In the genomic region with DNA sequence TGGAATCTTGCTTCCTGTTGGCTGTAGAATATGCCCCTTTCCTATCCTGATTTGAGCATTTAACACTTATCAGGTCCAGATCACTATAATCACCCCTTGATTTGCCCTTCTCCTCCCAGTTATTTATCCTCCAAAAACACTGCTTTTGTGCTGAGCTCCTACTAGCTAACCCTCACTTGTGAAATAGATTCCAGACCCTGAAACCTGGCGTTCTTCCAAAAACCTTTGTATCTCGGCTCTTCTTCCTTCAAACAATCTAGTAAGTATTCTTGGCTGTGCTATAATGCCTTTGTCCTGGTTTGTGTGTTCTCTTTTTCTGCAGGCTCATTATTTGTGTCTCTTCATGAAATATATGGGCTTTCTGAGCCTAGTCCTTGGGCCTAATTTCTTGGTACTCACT, we compare ENCODE assay signal across 26 mouse cellular contexts.
A peak's percentile ranks its signal among the peaks of the same experiment; 100 is the strongest.
DNase-seq lines count a peak whose midpoint lies in the region; ATAC-seq and TF ChIP-seq lines count a peak whose summit lies in the region.
"Had no signal": no experiment of that assay in that cellular context is flagged by ENCODE, and none has a peak within 500 bp of the region (broad histone marks: within the 10 kb centered on the region; RNA-seq: fewer than 3 reads in every experiment).

No protein-coding gene starts in this region.

- H3K27me3 ChIP-seq in hindbrain, embryonic 13.5 days: no peaks in the 10 kb centered on the region
- no peaks in the 10 kb centered on the region for H3K27me3 ChIP-seq in hindbrain, embryonic 11.5 days (ENCODE audit: control insufficient read depth, insufficient read depth, low read length)
- no peaks in the 10 kb centered on the region for H3K27me3 ChIP-seq in lung, postnatal 0 days (replicated peaks; ENCODE audit: insufficient read depth, low read length)
- no peaks in the 10 kb centered on the region for H3K27me3 ChIP-seq in hindbrain, embryonic 16.5 days (replicated peaks; ENCODE audit: control insufficient read depth, insufficient read depth, low read length)
- H3K27me3 ChIP-seq in kidney, embryonic 14.5 days (ENCODE audit: control insufficient read depth, insufficient read depth, low read length): no peaks in the 10 kb centered on the region
- H3K27me3 ChIP-seq: heart, embryonic 12.5 days; limb, embryonic 12.5 days; liver, embryonic 13.5 days; lung, embryonic 15.5 days; neural tube, embryonic 13.5 days; Patski; stomach, embryonic 15.5 days had no signal

- no peak for DNase-seq in hindbrain, embryonic 11.5 days (ENCODE audit: low spot score)
- DNase-seq in lung, postnatal 0 days (ENCODE audit: low spot score): peak; percentile 14
- no peak for DNase-seq in lung, postnatal 14 days
- peak; percentile 79 for DNase-seq in adipocyte (ENCODE audit: low spot score)
- DNase-seq in frontal cortex, adult 2 months (ENCODE audit: extremely low spot score in 1 of 2, low spot score in 1 of 2): no peak
- DNase-seq: adrenal gland, postnatal 10 days; cerebellum, adult 11-12 months; cerebellum, postnatal 36 days; gastrocnemius, postnatal 10 days; heart, adult 11 months; heart, postnatal 14 days; kidney, adult 9 months; kidney, postnatal 4 days; liver, embryonic 13.5 days; right cerebral cortex, postnatal 25 days; thymus, adult 18-20 months had no signal

- no peaks in the 10 kb centered on the region for H3K36me3 ChIP-seq in hindbrain, embryonic 13.5 days
- H3K36me3 ChIP-seq in hindbrain, embryonic 11.5 days (ENCODE audit: control insufficient read depth, insufficient read depth, low read length): no peaks in the 10 kb centered on the region
- H3K36me3 ChIP-seq in lung, postnatal 0 days (ENCODE audit: insufficient read depth, low read length): no peaks in the 10 kb centered on the region
- H3K36me3 ChIP-seq in hindbrain, embryonic 16.5 days (ENCODE audit: control insufficient read depth, insufficient read depth, low read length): no peaks in the 10 kb centered on the region
- no peaks in the 10 kb centered on the region for H3K36me3 ChIP-seq in kidney, embryonic 14.5 days (ENCODE audit: control insufficient read depth, insufficient read depth, low read length)
- H3K36me3 ChIP-seq: heart, embryonic 12.5 days; limb, embryonic 12.5 days; liver, embryonic 13.5 days; lung, embryonic 15.5 days; neural tube, embryonic 13.5 days; stomach, embryonic 15.5 days had no signal

- no peak for ATAC-seq in hindbrain, embryonic 13.5 days (ENCODE audit: low FRiP score)
- ATAC-seq in hindbrain, embryonic 11.5 days (ENCODE audit: low FRiP score): no peak
- ATAC-seq in lung, postnatal 0 days: no peak
- ATAC-seq in hindbrain, embryonic 16.5 days: peak; percentile 6; the same call in 1 of the 2 replicates
- no peak for ATAC-seq in kidney, embryonic 14.5 days (ENCODE audit: low FRiP score, low TSS enrichment)
- ATAC-seq: inflammation-experienced regulatory T-cells, adult 6 months; Patski had no signal

- no peak overlapping the region for H3K9ac ChIP-seq in hindbrain, embryonic 13.5 days
- no peak overlapping the region for H3K9ac ChIP-seq in hindbrain, embryonic 11.5 days (ENCODE audit: low read depth, low read length)
- no peak overlapping the region for H3K9ac ChIP-seq in lung, postnatal 0 days (replicated peaks; ENCODE audit: low read depth)
- no peak overlapping the region for H3K9ac ChIP-seq in hindbrain, embryonic 16.5 days (ENCODE audit: low read depth, low read length)
- H3K9ac ChIP-seq in kidney, embryonic 14.5 days (ENCODE audit: low read depth, low read length): no peak overlapping the region
- H3K9ac ChIP-seq: heart, embryonic 12.5 days; limb, embryonic 12.5 days; liver, embryonic 13.5 days; lung, embryonic 15.5 days; neural tube, embryonic 13.5 days; stomach, embryonic 15.5 days had no signal

- peak overlapping the region; percentile 5; the same call in 1 of the 2 replicates for H3K27ac ChIP-seq in hindbrain, embryonic 13.5 days
- H3K27ac ChIP-seq in hindbrain, embryonic 11.5 days (ENCODE audit: low read depth, low read length): no peak overlapping the region
- no peak overlapping the region for H3K27ac ChIP-seq in lung, postnatal 0 days (ENCODE audit: low read length)
- no peak overlapping the region for H3K27ac ChIP-seq in hindbrain, embryonic 16.5 days (ENCODE audit: low read depth, low read length)
- no peak overlapping the region for H3K27ac ChIP-seq in kidney, embryonic 14.5 days (ENCODE audit: low read depth, low read length)
- H3K27ac ChIP-seq: limb, embryonic 12.5 days; liver, embryonic 13.5 days; lung, embryonic 15.5 days; neural tube, embryonic 13.5 days; stomach, embryonic 15.5 days had no signal

- no peak for TF ChIP-seq EP300 in lung, postnatal 0 days (IDR thresholded peaks at IDR 0.05)

- 56% methylated on average over 2 of the region's 2 CpGs for WGBS in hindbrain, embryonic 13.5 days
- 81% methylated on average over 2 of the region's 2 CpGs for WGBS in hindbrain, embryonic 11.5 days
- WGBS in lung, postnatal 0 days: 51% methylated on average over 2 of the region's 2 CpGs
- WGBS in hindbrain, embryonic 16.5 days: 48% methylated on average over 2 of the region's 2 CpGs
- WGBS in kidney, embryonic 14.5 days: 66% methylated on average over 2 of the region's 2 CpGs

- no peak for TF ChIP-seq CTCF in lung, postnatal 0 days (IDR thresholded peaks at IDR 0.05)

- H3K4me1 ChIP-seq in hindbrain, embryonic 13.5 days (replicated peaks): peaks cover 18% of the 10 kb centered on the region
- H3K4me1 ChIP-seq in hindbrain, embryonic 11.5 days (replicated peaks; ENCODE audit: control insufficient read depth, insufficient read depth, low read length): no peaks in the 10 kb centered on the region
- H3K4me1 ChIP-seq in lung, postnatal 0 days (ENCODE audit: insufficient read depth, low read depth, low read length): no peaks in the 10 kb centered on the region
- H3K4me1 ChIP-seq in hindbrain, embryonic 16.5 days (ENCODE audit: control insufficient read depth, insufficient read depth, low read depth, low read length): peaks cover 17% of the 10 kb centered on the region
- no peaks in the 10 kb centered on the region for H3K4me1 ChIP-seq in kidney, embryonic 14.5 days (ENCODE audit: control insufficient read depth, insufficient read depth, low read length)
- H3K4me1 ChIP-seq: heart, embryonic 12.5 days; limb, embryonic 12.5 days; liver, embryonic 13.5 days; lung, embryonic 15.5 days; stomach, embryonic 15.5 days had no signal

- no peak overlapping the region for H3K4me2 ChIP-seq in hindbrain, embryonic 13.5 days
- no peak overlapping the region for H3K4me2 ChIP-seq in hindbrain, embryonic 11.5 days (replicated peaks; ENCODE audit: low read depth, low read length)
- H3K4me2 ChIP-seq in lung, postnatal 0 days (replicated peaks; ENCODE audit: low read depth, low read length): no peak overlapping the region
- H3K4me2 ChIP-seq in hindbrain, embryonic 16.5 days (ENCODE audit: low read length): no peak overlapping the region
- no peak overlapping the region for H3K4me2 ChIP-seq in kidney, embryonic 14.5 days (replicated peaks; ENCODE audit: low read depth, low read length)
- H3K4me2 ChIP-seq: heart, embryonic 12.5 days; limb, embryonic 12.5 days; liver, embryonic 13.5 days; lung, embryonic 15.5 days; neural tube, embryonic 13.5 days; stomach, embryonic 15.5 days had no signal

- H3K9me3 ChIP-seq in hindbrain, embryonic 13.5 days: no peaks in the 10 kb centered on the region
- no peaks in the 10 kb centered on the region for H3K9me3 ChIP-seq in hindbrain, embryonic 11.5 days (ENCODE audit: control insufficient read depth, low read length)
- H3K9me3 ChIP-seq in lung, postnatal 0 days (ENCODE audit: low read length): no peaks in the 10 kb centered on the region
- H3K9me3 ChIP-seq in hindbrain, embryonic 16.5 days (ENCODE audit: control insufficient read depth, low read length): no peaks in the 10 kb centered on the region
- H3K9me3 ChIP-seq in kidney, embryonic 14.5 days (ENCODE audit: control insufficient read depth, low read length): no peaks in the 10 kb centered on the region
- H3K9me3 ChIP-seq: heart, embryonic 12.5 days; limb, embryonic 12.5 days; liver, embryonic 13.5 days; lung, embryonic 15.5 days; neural tube, embryonic 13.5 days; stomach, embryonic 15.5 days had no signal

- no peak overlapping the region for H3K4me3 ChIP-seq in hindbrain, embryonic 13.5 days
- H3K4me3 ChIP-seq in hindbrain, embryonic 11.5 days (ENCODE audit: low read depth, low read length): no peak overlapping the region
- no peak overlapping the region for H3K4me3 ChIP-seq in lung, postnatal 0 days (ENCODE audit: low read depth, low read length)
- H3K4me3 ChIP-seq in hindbrain, embryonic 16.5 days (ENCODE audit: low read length): no peak overlapping the region
- H3K4me3 ChIP-seq in kidney, embryonic 14.5 days (ENCODE audit: low read length): no peak overlapping the region
- H3K4me3 ChIP-seq: heart, embryonic 12.5 days; limb, embryonic 12.5 days; liver, embryonic 13.5 days; lung, embryonic 15.5 days; neural tube, embryonic 13.5 days; stomach, embryonic 15.5 days had no signal

Comparison
In these comparisons a context has a peak if more than half of its experiments do, and no peak if none do; other contexts are left out.
1. DNase-seq: peak in lung, postnatal 0 days (single experiment) and adipocyte (single experiment); none in hindbrain, embryonic 11.5 days (single experiment), lung, postnatal 14 days (single experiment) and frontal cortex, adult 2 months (0 of 2).